Mouse (Mus musculus): Measurements from ENCODE around the gene Spock1.

- no peak for TF ChIP-seq CTCF (IDR thresholded peaks at IDR 0.05; ENCODE audit: extremely low read depth, insufficient read depth, insufficient read length, insufficient replicate concordance)
- TF ChIP-seq POLR2A (IDR thresholded peaks at IDR 0.05; ENCODE audit: low read depth, low read length) = no peak
These were observed 247.6 kb downstream of the Spock1 start for GRCm38 (mm10) chr13:57660523-57660922.

All from spleen, adult 2 months (tissue).